Comparison of ENCODE assay signal across 8 mouse cellular contexts in the genomic region with DNA sequence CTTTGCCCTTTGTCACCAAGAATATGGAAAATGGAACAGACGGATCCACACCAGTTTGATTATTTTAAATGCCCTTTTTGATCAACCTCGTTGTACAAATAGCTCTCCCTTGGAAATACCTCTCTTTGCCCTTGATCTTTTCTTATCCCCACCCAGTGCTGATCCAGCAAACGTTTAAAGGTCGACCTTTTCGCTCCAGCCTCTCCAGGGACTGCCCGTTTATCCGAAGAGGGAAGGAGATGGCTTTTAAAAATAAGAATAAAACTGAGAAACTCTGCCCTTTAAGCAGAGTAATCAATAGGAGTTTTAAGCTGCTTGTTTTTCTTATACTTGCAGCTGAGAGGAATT. TPM values are rescaled to one million over a fixed set of nuclear protein-coding genes. Genes with fewer than 3 reads are reported as not detected.
DNase-seq lines count a peak whose midpoint lies in the region; ATAC-seq and TF ChIP-seq lines count a peak whose summit lies in the region.

No protein-coding gene starts in this region.

- peak overlapping the region; percentile 96 for H3K27ac ChIP-seq in kidney, adult 2 months (ENCODE audit: insufficient read depth, low read depth, low read length)
- peak overlapping the region; percentile 60 for H3K27ac ChIP-seq in bone marrow macrophage, adult 2 months (ENCODE audit: insufficient read depth, low read depth, low read length)
- H3K27ac ChIP-seq in hindbrain, embryonic 15.5 days (replicated peaks), result peak overlapping the region; percentile 93
- H3K27ac ChIP-seq in midbrain, embryonic 12.5 days (replicated peaks), result peak overlapping the region; percentile 99

- no peaks in the 10 kb centered on the region for H3K9me3 ChIP-seq in hindbrain, embryonic 15.5 days
- H3K9me3 ChIP-seq in midbrain, embryonic 12.5 days, result no peaks in the 10 kb centered on the region

- H3K4me3 ChIP-seq in kidney, adult 2 months (ENCODE audit: insufficient read depth, low read depth, low read length), result peak overlapping the region; percentile 72
- H3K4me3 ChIP-seq in bone marrow macrophage, adult 2 months (ENCODE audit: insufficient read depth, low read length), result peak overlapping the region; percentile 87
- peak overlapping the region; percentile 68 for H3K4me3 ChIP-seq in hindbrain, embryonic 15.5 days
- H3K4me3 ChIP-seq in midbrain, embryonic 12.5 days, result peak overlapping the region; percentile 86

- peak overlapping the region; percentile 97 for H3K9ac ChIP-seq in hindbrain, embryonic 15.5 days
- H3K9ac ChIP-seq in midbrain, embryonic 12.5 days (replicated peaks), result peak overlapping the region; percentile 99

- no peak for ATAC-seq in hindbrain, embryonic 15.5 days (ENCODE audit: low FRiP score, low read depth)
- no peak for ATAC-seq in midbrain, embryonic 12.5 days (ENCODE audit: low FRiP score, low read depth)

- H3K27me3 ChIP-seq in kidney, adult 2 months (replicated peaks; ENCODE audit: control insufficient read depth, insufficient read depth, low read length), result no peaks in the 10 kb centered on the region
- H3K27me3 ChIP-seq in hindbrain, embryonic 15.5 days, result no peaks in the 10 kb centered on the region
- no peaks in the 10 kb centered on the region for H3K27me3 ChIP-seq in midbrain, embryonic 12.5 days

- H3K4me2 ChIP-seq in hindbrain, embryonic 15.5 days, result peak overlapping the region; percentile 62
- peak overlapping the region; percentile 61 for H3K4me2 ChIP-seq in midbrain, embryonic 12.5 days (replicated peaks)

- WGBS in kidney, adult 2 months, result 3% methylated on average over 7 of the region's 7 CpGs
- WGBS in hindbrain, embryonic 15.5 days, result 0% methylated on average over 7 of the region's 7 CpGs
- WGBS in midbrain, embryonic 12.5 days, result 1% methylated on average over 7 of the region's 7 CpGs

- H3K36me3 ChIP-seq in kidney, adult 2 months (ENCODE audit: control insufficient read depth, insufficient read depth, low read length), result peaks cover 20% of the 10 kb centered on the region; the same call in 1 of the 2 replicates
- H3K36me3 ChIP-seq in hindbrain, embryonic 15.5 days, result peaks cover 12% of the 10 kb centered on the region
- peaks cover 10% of the 10 kb centered on the region for H3K36me3 ChIP-seq in midbrain, embryonic 12.5 days

- peak; percentile 67 for DNase-seq in kidney, adult 2 months
- no peak for DNase-seq in kidney, adult 18-20 months
- no peak for DNase-seq in gastrocnemius, adult 18-20 months (ENCODE audit: low spot score)
- DNase-seq in natural killer cell, adult 2 months (ENCODE audit: low spot score in 2 of 2), result no peak
- DNase-seq in thymus, adult 18-20 months, result no peak

- no peak for TF ChIP-seq POLR2A in kidney, adult 2 months (IDR thresholded peaks at IDR 0.05; ENCODE audit: low read depth, low read length)
- TF ChIP-seq POLR2A in bone marrow macrophage, adult 2 months (IDR thresholded peaks at IDR 0.05; ENCODE audit: borderline replicate concordance, low read depth, low read length), result no peak

- TF ChIP-seq CTCF in kidney, adult 2 months (conservative IDR thresholded peaks at IDR 0.05; ENCODE audit: insufficient read depth, insufficient read length, low read depth, low read length), result no peak
- no peak for TF ChIP-seq CTCF in bone marrow macrophage, adult 2 months (IDR thresholded peaks at IDR 0.05; ENCODE audit: low read depth, low read length)

- peaks cover 5% of the 10 kb centered on the region; the same call in 1 of the 2 replicates for H3K4me1 ChIP-seq in kidney, adult 2 months (ENCODE audit: control insufficient read depth, insufficient read depth, low read length)
- peaks cover 15% of the 10 kb centered on the region for H3K4me1 ChIP-seq in bone marrow macrophage, adult 2 months (ENCODE audit: control insufficient read depth, insufficient read depth, low read length)
- peaks cover 41% of the 10 kb centered on the region for H3K4me1 ChIP-seq in hindbrain, embryonic 15.5 days (replicated peaks)
- peaks cover 29% of the 10 kb centered on the region for H3K4me1 ChIP-seq in midbrain, embryonic 12.5 days

RNA-seq across cellular contexts. Expression of gene Tob1, which starts 1.2 kb away (rescaled TPM):
- 45.0 and 54.8 TPM in 2 replicates for polyA plus RNA-seq in kidney, adult 2 months (2012; rRNA removed)
- 16.7 and 17.1 TPM in 2 replicates for polyA plus RNA-seq in bone marrow macrophage, adult 2 months (2012; ENCODE audit: insufficient read depth, insufficient read length, missing spikeins)
- polyA plus RNA-seq in hindbrain, embryonic 15.5 days (2015; fragmentation: Nextera tagmentation; extraction: Ambion mirVana), result 32.8 and 35.6 TPM in 2 replicates
- 36.7 and 38.3 TPM in 2 replicates for polyA plus RNA-seq in midbrain, embryonic 12.5 days (2016; fragmentation: Nextera tagmentation; extraction: Ambion mirVana)
- 100 to 1,000 TPM; 215 to 238 TPM for total RNA-seq in gastrocnemius, adult 18-20 months (2021)

RNA-seq across cellular contexts. Expression of gene Wfikkn2, which starts 33.3 kb away (rescaled TPM):
- polyA plus RNA-seq in kidney, adult 2 months (2012; rRNA removed), result 0.33 and 0.38 TPM in 2 replicates
- not detected in 2 replicates for polyA plus RNA-seq in bone marrow macrophage, adult 2 months (2012; ENCODE audit: insufficient read depth, insufficient read length, missing spikeins)
- polyA plus RNA-seq in hindbrain, embryonic 15.5 days (2015; fragmentation: Nextera tagmentation; extraction: Ambion mirVana), result 6.6 and 7.9 TPM in 2 replicates
- polyA plus RNA-seq in midbrain, embryonic 12.5 days (2016; fragmentation: Nextera tagmentation; extraction: Ambion mirVana), result 3.8 and 4.5 TPM in 2 replicates
- 10 to 100 TPM; 11.1 to 12.6 TPM for total RNA-seq in gastrocnemius, adult 18-20 months (2021)
